Comparison of ENCODE assay signal across 9 mouse cellular contexts in genomic region chr8:106137218-106137905, GRCm38 (mm10). TPM values are rescaled to one million over a fixed set of nuclear protein-coding genes. Genes with fewer than 3 reads are reported as not detected.
DNase-seq lines count a peak whose midpoint lies in the region; ATAC-seq and TF ChIP-seq lines count a peak whose summit lies in the region.
"Had no signal": no experiment of that assay in that cellular context is flagged by ENCODE, and none has a peak within 500 bp of the region (broad histone marks: within the 10 kb centered on the region; RNA-seq: fewer than 3 reads in every experiment).

No protein-coding gene starts in this region.

- 6% methylated on average over 22 of the region's 22 CpGs for WGBS in kidney, embryonic 15.5 days
- WGBS in embryonic facial prominence, embryonic 14.5 days: 6% methylated on average over 22 of the region's 22 CpGs
- 8% methylated on average over 22 of the region's 22 CpGs for WGBS in intestine, postnatal 0 days
- WGBS in midbrain, embryonic 14.5 days: 4% methylated on average over 22 of the region's 22 CpGs

- peak overlapping the region; percentile 53 for H3K9ac ChIP-seq in kidney, embryonic 15.5 days
- peak overlapping the region; percentile 53 for H3K9ac ChIP-seq in embryonic facial prominence, embryonic 14.5 days (ENCODE audit: low read depth, low read length)
- peak overlapping the region; percentile 58; the same call in 1 of the 2 replicates for H3K9ac ChIP-seq in intestine, postnatal 0 days (ENCODE audit: low read depth, low read length)
- peak overlapping the region; percentile 39 for H3K9ac ChIP-seq in midbrain, embryonic 14.5 days (replicated peaks; ENCODE audit: low read length)

- peak overlapping the region; percentile 58 for H3K4me3 ChIP-seq in kidney, embryonic 15.5 days (replicated peaks)
- peak overlapping the region; percentile 50 for H3K4me3 ChIP-seq in embryonic facial prominence, embryonic 14.5 days (ENCODE audit: low read depth, low read length)
- peak overlapping the region; percentile 54 for H3K4me3 ChIP-seq in intestine, postnatal 0 days (ENCODE audit: low read depth, low read length)
- peak overlapping the region; percentile 45 for H3K4me3 ChIP-seq in midbrain, embryonic 14.5 days (replicated peaks; ENCODE audit: low read depth, low read length)

- peak overlapping the region; percentile 67 for H3K4me2 ChIP-seq in kidney, embryonic 15.5 days
- peak overlapping the region; percentile 95 for H3K4me2 ChIP-seq in embryonic facial prominence, embryonic 14.5 days (ENCODE audit: low read depth, low read length)
- H3K4me2 ChIP-seq in intestine, postnatal 0 days (replicated peaks; ENCODE audit: low read depth): peak overlapping the region; percentile 82
- peak overlapping the region; percentile 78 for H3K4me2 ChIP-seq in midbrain, embryonic 14.5 days (ENCODE audit: low read length)

- peaks cover 65% of the 10 kb centered on the region for H3K27me3 ChIP-seq in kidney, embryonic 15.5 days
- H3K27me3 ChIP-seq in embryonic facial prominence, embryonic 14.5 days (replicated peaks; ENCODE audit: control insufficient read depth, insufficient read depth, low read length): peaks cover 41% of the 10 kb centered on the region
- 0 out of 2 replicates have a peak, but pooled peaks cover 3% of the 10 kb centered on the region for H3K27me3 ChIP-seq in intestine, postnatal 0 days (replicated peaks; ENCODE audit: control insufficient read depth, insufficient read depth, low read length)
- H3K27me3 ChIP-seq in midbrain, embryonic 14.5 days (ENCODE audit: control insufficient read depth, insufficient read depth, low read length): peaks cover 69% of the 10 kb centered on the region

- TF ChIP-seq CTCF in intestine, postnatal 0 days (IDR thresholded peaks at IDR 0.05; ENCODE audit: low read depth): no peak

- ATAC-seq in kidney, embryonic 15.5 days (replicated peaks; ENCODE audit: low FRiP score): no peak
- ATAC-seq in embryonic facial prominence, embryonic 14.5 days (ENCODE audit: low read depth): no peak
- no peak for ATAC-seq in intestine, postnatal 0 days
- no peak for ATAC-seq in midbrain, embryonic 14.5 days (ENCODE audit: low FRiP score, low TSS enrichment)
- no peak for ATAC-seq in granulocyte monocyte progenitor cell, adult 5-6 weeks (replicated peaks; ENCODE audit: poor library complexity, severe bottlenecking)
- ATAC-seq in megakaryocyte progenitor cell, adult 5-6 weeks (replicated peaks; ENCODE audit: poor library complexity): no peak

- peak overlapping the region; percentile 89 for H3K27ac ChIP-seq in kidney, embryonic 15.5 days
- H3K27ac ChIP-seq in embryonic facial prominence, embryonic 14.5 days (replicated peaks; ENCODE audit: low read depth, low read length): peak overlapping the region; percentile 71; the same call in 1 of the 2 replicates
- H3K27ac ChIP-seq in intestine, postnatal 0 days (ENCODE audit: low read depth, low read length): peak overlapping the region; percentile 87
- no peak overlapping the region for H3K27ac ChIP-seq in midbrain, embryonic 14.5 days (replicated peaks; ENCODE audit: low read depth, low read length)

- DNase-seq in kidney, postnatal 10 days: no peak
- no peak for DNase-seq in embryonic facial prominence, embryonic 14.5 days (ENCODE audit: low spot score)
- DNase-seq in midbrain, embryonic 14.5 days: no peak
- no peak for DNase-seq in yolk sac, embryonic 10.5 days (ENCODE audit: low spot score)

- peaks cover 8% of the 10 kb centered on the region for H3K36me3 ChIP-seq in kidney, embryonic 15.5 days
- H3K36me3 ChIP-seq in embryonic facial prominence, embryonic 14.5 days (ENCODE audit: control insufficient read depth, insufficient read depth, low read length): 0 out of 2 replicates have a peak, but pooled peaks cover 7% of the 10 kb centered on the region
- peaks cover 15% of the 10 kb centered on the region for H3K36me3 ChIP-seq in intestine, postnatal 0 days (ENCODE audit: control insufficient read depth, insufficient read depth)
- H3K36me3 ChIP-seq in midbrain, embryonic 14.5 days (ENCODE audit: control insufficient read depth, insufficient read depth, low read length): peaks cover 7% of the 10 kb centered on the region; the same call in 1 of the 2 replicates

- H3K4me1 ChIP-seq in kidney, embryonic 15.5 days: peaks cover 58% of the 10 kb centered on the region
- H3K4me1 ChIP-seq in embryonic facial prominence, embryonic 14.5 days (ENCODE audit: control insufficient read depth, insufficient read depth, low read length): 0 out of 2 replicates have a peak, but pooled peaks cover 4% of the 10 kb centered on the region
- 0 out of 2 replicates have a peak, but pooled peaks cover 3% of the 10 kb centered on the region for H3K4me1 ChIP-seq in intestine, postnatal 0 days (replicated peaks; ENCODE audit: control insufficient read depth, insufficient read depth, low read length)
- peaks cover 22% of the 10 kb centered on the region for H3K4me1 ChIP-seq in midbrain, embryonic 14.5 days (ENCODE audit: control insufficient read depth, insufficient read depth, low read length)

- no peaks in the 10 kb centered on the region for H3K9me3 ChIP-seq in kidney, embryonic 15.5 days (replicated peaks)
- no peaks in the 10 kb centered on the region for H3K9me3 ChIP-seq in embryonic facial prominence, embryonic 14.5 days (ENCODE audit: control insufficient read depth, low read length)
- H3K9me3 ChIP-seq in intestine, postnatal 0 days (ENCODE audit: control insufficient read depth): no peaks in the 10 kb centered on the region
- no peaks in the 10 kb centered on the region for H3K9me3 ChIP-seq in midbrain, embryonic 14.5 days (ENCODE audit: control insufficient read depth, low read length)

RNA-seq across cellular contexts. Expression of gene Esrp2, which starts 0.6 kb away (rescaled TPM):
- 14.9 and 15.8 TPM in 2 replicates for polyA plus RNA-seq in kidney, embryonic 15.5 days (2015; fragmentation: Nextera tagmentation; extraction: Ambion mirVana)
- polyA plus RNA-seq in embryonic facial prominence, embryonic 14.5 days (2014; fragmentation: Nextera tagmentation; extraction: Ambion mirVana): 14.9 and 20.0 TPM in 2 replicates
- polyA plus RNA-seq in intestine, postnatal 0 days (2015; fragmentation: Nextera tagmentation; extraction: Ambion mirVana): 9.2 and 11.0 TPM in 2 replicates
- polyA plus RNA-seq in midbrain, embryonic 14.5 days (2014; fragmentation: Nextera tagmentation; extraction: Ambion mirVana): 0.25 TPM in 1 of 2 replicates, not detected in the other
- not detected in 2 replicates for total RNA-seq in granulocyte monocyte progenitor cell, adult 5-6 weeks (2014; fragmentation: Nextera tagmentation)
- not detected in 2 replicates for total RNA-seq in granulocyte monocyte progenitor cell, adult 5-6 weeks (2017)
- total RNA-seq in megakaryocyte progenitor cell, adult 5-6 weeks (2015): not detected in 2 replicates
- not detected in 2 replicates for total RNA-seq in megakaryocyte progenitor cell, adult 5-6 weeks (2017)
- total RNA-seq: neutrophil, adult 5-6 weeks had no signal

RNA-seq across cellular contexts. Expression of gene Pla2g15, which starts 12.8 kb away (rescaled TPM):
- 12.4 and 13.9 TPM in 2 replicates for polyA plus RNA-seq in kidney, embryonic 15.5 days (2015; fragmentation: Nextera tagmentation; extraction: Ambion mirVana)
- polyA plus RNA-seq in embryonic facial prominence, embryonic 14.5 days (2014; fragmentation: Nextera tagmentation; extraction: Ambion mirVana): 6.8 and 7.2 TPM in 2 replicates
- 7.4 and 7.9 TPM in 2 replicates for polyA plus RNA-seq in intestine, postnatal 0 days (2015; fragmentation: Nextera tagmentation; extraction: Ambion mirVana)
- 6.5 and 16.0 TPM in 2 replicates for polyA plus RNA-seq in midbrain, embryonic 14.5 days (2014; fragmentation: Nextera tagmentation; extraction: Ambion mirVana)
- total RNA-seq in granulocyte monocyte progenitor cell, adult 5-6 weeks (2014; fragmentation: Nextera tagmentation): 22.9 and 35.4 TPM in 2 replicates
- 12.9 and 17.9 TPM in 2 replicates for total RNA-seq in granulocyte monocyte progenitor cell, adult 5-6 weeks (2017)
- total RNA-seq in megakaryocyte progenitor cell, adult 5-6 weeks (2015): 18.6 and 20.1 TPM in 2 replicates
- total RNA-seq in megakaryocyte progenitor cell, adult 5-6 weeks (2017): 16.0 and 18.8 TPM in 2 replicates

RNA-seq across cellular contexts. Expression of gene Slc7a6, which starts 31.3 kb away (rescaled TPM):
- 52.7 and 57.3 TPM in 2 replicates for polyA plus RNA-seq in kidney, embryonic 15.5 days (2015; fragmentation: Nextera tagmentation; extraction: Ambion mirVana)
- 46.9 and 51.6 TPM in 2 replicates for polyA plus RNA-seq in embryonic facial prominence, embryonic 14.5 days (2014; fragmentation: Nextera tagmentation; extraction: Ambion mirVana)
- polyA plus RNA-seq in intestine, postnatal 0 days (2015; fragmentation: Nextera tagmentation; extraction: Ambion mirVana): 18.0 and 18.4 TPM in 2 replicates
- 76.1 and 77.8 TPM in 2 replicates for polyA plus RNA-seq in midbrain, embryonic 14.5 days (2014; fragmentation: Nextera tagmentation; extraction: Ambion mirVana)
- total RNA-seq in granulocyte monocyte progenitor cell, adult 5-6 weeks (2014; fragmentation: Nextera tagmentation): 29.6 and 30.3 TPM in 2 replicates
- 21.9 and 31.5 TPM in 2 replicates for total RNA-seq in granulocyte monocyte progenitor cell, adult 5-6 weeks (2017)
- total RNA-seq in megakaryocyte progenitor cell, adult 5-6 weeks (2015): 25.3 and 32.8 TPM in 2 replicates
- total RNA-seq in megakaryocyte progenitor cell, adult 5-6 weeks (2017): 20.8 and 27.6 TPM in 2 replicates
